Mouse (Mus musculus) kidney, embryonic 14.5 days (tissue): ENCODE measurements at regions not wholly inside any gene's neighbourhood (a gene's known extent, or its start where the extent isn't known, plus 50 kb on each side); places are given as distances from the start of the nearest gene placed in this dataset.

Experiments used
- ATAC-seq: fragments of 200-750 bp; cut with Nextera tagmentation; 2 replicates; pipeline ENCODE4 v1.8.0; 2017; ENCODE audit warnings: moderate number of reproducible peaks, mild to moderate bottlenecking, moderate TSS enrichment, moderate library complexity; ENCODE audit not compliant: low FRiP score, low TSS enrichment
- H3K27ac ChIP-seq: fragments of 300-500 bp; sonication (generic); 2 replicates; pipeline ENCODE4 v1.5.1; 2014; ENCODE audit warnings: low read depth, mild to moderate bottlenecking, low read length, moderate library complexity, mixed read lengths
- H3K27me3 ChIP-seq: fragments of 300-500 bp; sonication (generic); 2 replicates; pipeline ENCODE4 v1.6.1; 2014; ENCODE audit warnings: mild to moderate bottlenecking, low read length; ENCODE audit not compliant: control insufficient read depth, insufficient read depth
- H3K36me3 ChIP-seq: fragments of 300-500 bp; sonication (generic); 2 replicates; pipeline ENCODE4 v1.6.1; 2014; ENCODE audit warnings: low read length, mixed read lengths; ENCODE audit not compliant: control insufficient read depth, insufficient read depth
- H3K4me1 ChIP-seq: fragments of 300-500 bp; sonication (generic); 2 replicates; pipeline ENCODE4 v1.6.1; 2014; ENCODE audit warnings: low read length, mixed read lengths; ENCODE audit not compliant: control insufficient read depth, insufficient read depth
- H3K4me2 ChIP-seq: fragments of 300-500 bp; sonication (generic); replicated peaks from 2 replicates; pipeline ENCODE4 v1.6.1; 2014; ENCODE audit warnings: low read depth, mild to moderate bottlenecking, low read length
- H3K4me3 ChIP-seq: fragments of 300-500 bp; sonication (generic); 2 replicates; pipeline ENCODE4 v1.5.1; 2014; ENCODE audit warnings: mild to moderate bottlenecking, low read length
- H3K9ac ChIP-seq: fragments of 300-500 bp; sonication (generic); 2 replicates; pipeline ENCODE4 v1.6.1; 2014; ENCODE audit warnings: low read depth, mild to moderate bottlenecking, low read length, moderate library complexity
- H3K9me3 ChIP-seq: fragments of 300-500 bp; sonication (generic); 2 replicates; pipeline ENCODE4 v1.6.1; 2016; ENCODE audit warnings: low read length; ENCODE audit not compliant: control insufficient read depth
- WGBS: fragments of 180-500 bp; shearing (Covaris S2); extraction: QIAGEN DNeasy Blood & Tissue Kit; methylation state at CpG from one replicate; pipeline ENCODE4 v1.1.7; 2014; 5-methylcytosine and 5-hydroxymethylcytosine counted together

GRCm38 (mm10) chr7:113052952-113053351 is 99.2 kb downstream of the Rassf10 start:
- no peak overlapping the region for H3K27ac ChIP-seq
- no peak for ATAC-seq
- no peak overlapping the region for H3K9ac ChIP-seq
- no peak overlapping the region for H3K4me3 ChIP-seq
- H3K4me1 ChIP-seq = no peaks in the 10 kb centered on the region
- H3K27me3 ChIP-seq = no peaks in the 10 kb centered on the region
- no peak overlapping the region for H3K4me2 ChIP-seq
- no peaks in the 10 kb centered on the region for H3K36me3 ChIP-seq
- 48% methylated on average over 1 of the region's 1 CpGs for WGBS
- H3K9me3 ChIP-seq = no peaks in the 10 kb centered on the region

- H3K27ac ChIP-seq = no peak overlapping the region
- H3K36me3 ChIP-seq = no peaks in the 10 kb centered on the region
- 63% methylated on average over 2 of the region's 2 CpGs for WGBS
- no peaks in the 10 kb centered on the region for H3K27me3 ChIP-seq
- ATAC-seq = no peak
- no peak overlapping the region for H3K4me2 ChIP-seq
- H3K9me3 ChIP-seq = no peaks in the 10 kb centered on the region
- no peak overlapping the region for H3K9ac ChIP-seq
- H3K4me1 ChIP-seq = peaks cover 8% of the 10 kb centered on the region
- H3K4me3 ChIP-seq = no peak overlapping the region
Observed at GRCm38 (mm10) chr7:113056421-113056820, 102.7 kb downstream of the Rassf10 start.

GRCm38 (mm10) chr7:113059211-113059966 is 105.6 kb downstream of the Rassf10 start:
- Histone ChIP-seq H3K9me3 (no peaks in the 10 kb centered on the region), H3K4me3 (no peak overlapping the region), H3K4me1 (peaks cover 8% of the 10 kb centered on the region), H3K27ac (peak overlapping the region; percentile 69; the same call in 1 of the 2 replicates), H3K36me3 (no peaks in the 10 kb centered on the region), H3K9ac (no peak overlapping the region), H3K27me3 (no peaks in the 10 kb centered on the region), H3K4me2 (no peak overlapping the region)
- ATAC-seq = peak; percentile 46; the same call in 1 of the 2 replicates
- whole genome bisulfite sequencing = 25% methylated on average over 12 of the region's 12 CpGs

GRCm38 (mm10) chr7:113059967-113060284 is 106.2 kb downstream of the Rassf10 start:
- 43% methylated on average over 5 of the region's 5 CpGs for WGBS
- no peak overlapping the region for H3K4me3 ChIP-seq
- no peaks in the 10 kb centered on the region for H3K36me3 ChIP-seq
- ATAC-seq = no peak
- no peak overlapping the region for H3K4me2 ChIP-seq
- no peak overlapping the region for H3K9ac ChIP-seq
- no peaks in the 10 kb centered on the region for H3K9me3 ChIP-seq
- H3K27me3 ChIP-seq = no peaks in the 10 kb centered on the region
- peaks cover 8% of the 10 kb centered on the region for H3K4me1 ChIP-seq
- H3K27ac ChIP-seq = peak overlapping the region; percentile 69; the same call in 1 of the 2 replicates

- Histone ChIP-seq H3K27me3 (no peaks in the 10 kb centered on the region), H3K4me2 (no peak overlapping the region), H3K36me3 (no peaks in the 10 kb centered on the region), H3K4me3 (no peak overlapping the region), H3K9ac (no peak overlapping the region), H3K4me1 (peaks cover 8% of the 10 kb centered on the region), H3K27ac (no peak overlapping the region), H3K9me3 (no peaks in the 10 kb centered on the region)
- no peak for ATAC-seq
- 76% methylated on average over 7 of the region's 7 CpGs for WGBS
Observed at GRCm38 (mm10) chr7:113060991-113061390, 107.2 kb downstream of the Rassf10 start.

- WGBS = 76% methylated on average over 12 of the region's 12 CpGs
Observed at GRCm38 (mm10) chr7:113066536-113066935, 112.8 kb downstream of the Rassf10 start.

GRCm38 (mm10) chr7:113068296-113068695 is 114.5 kb downstream of the Rassf10 start:
- ATAC-seq = no peak
- H3K27me3 ChIP-seq = no peaks in the 10 kb centered on the region
- H3K9ac ChIP-seq = no peak overlapping the region
- H3K27ac ChIP-seq = no peak overlapping the region
- H3K4me3 ChIP-seq = no peak overlapping the region
- no peak overlapping the region for H3K4me2 ChIP-seq
- WGBS = 94% methylated on average over 6 of the region's 6 CpGs
- H3K36me3 ChIP-seq = no peaks in the 10 kb centered on the region
- H3K4me1 ChIP-seq = peaks cover 9% of the 10 kb centered on the region; the same call in 1 of the 2 replicates
- H3K9me3 ChIP-seq = no peaks in the 10 kb centered on the region

More at GRCm38 (mm10) chr7:113066536-113066935, 112.8 kb downstream of the Rassf10 start:
- H3K4me2 ChIP-seq = no peak overlapping the region
- H3K4me1 ChIP-seq = peaks cover 7% of the 10 kb centered on the region; the same call in 1 of the 2 replicates
- no peak overlapping the region for H3K4me3 ChIP-seq
- no peak for ATAC-seq
- no peaks in the 10 kb centered on the region for H3K36me3 ChIP-seq
- no peak overlapping the region for H3K27ac ChIP-seq
- no peak overlapping the region for H3K9ac ChIP-seq
- no peaks in the 10 kb centered on the region for H3K27me3 ChIP-seq
- H3K9me3 ChIP-seq = no peaks in the 10 kb centered on the region

- H3K27ac ChIP-seq = no peak overlapping the region
- peak; percentile 55; the same call in 1 of the 2 replicates for ATAC-seq
- peaks cover 9% of the 10 kb centered on the region; the same call in 1 of the 2 replicates for H3K4me1 ChIP-seq
- no peaks in the 10 kb centered on the region for H3K36me3 ChIP-seq
- H3K9ac ChIP-seq = no peak overlapping the region
- H3K4me3 ChIP-seq = no peak overlapping the region
- WGBS = 54% methylated on average over 4 of the region's 4 CpGs
- H3K4me2 ChIP-seq = no peak overlapping the region
- H3K27me3 ChIP-seq = no peaks in the 10 kb centered on the region
- no peaks in the 10 kb centered on the region for H3K9me3 ChIP-seq
Observed at GRCm38 (mm10) chr7:113069336-113069924, 115.7 kb downstream of the Rassf10 start.

GRCm38 (mm10) chr7:113071418-113071817 is 117.7 kb downstream of the Rassf10 start:
- Histone ChIP-seq H3K27me3 (no peaks in the 10 kb centered on the region), H3K9ac (no peak overlapping the region), H3K4me2 (no peak overlapping the region), H3K4me3 (no peak overlapping the region), H3K4me1 (peaks cover 9% of the 10 kb centered on the region; the same call in 1 of the 2 replicates), H3K9me3 (no peaks in the 10 kb centered on the region), H3K27ac (0 out of 2 replicates have a peak overlapping the region, but pooled peaks have one; percentile 3), H3K36me3 (no peaks in the 10 kb centered on the region)
- WGBS = 65% methylated on average over 1 of the region's 1 CpGs
- 0 out of 2 replicates have a peak, but pooled peaks have one; percentile 55 for ATAC-seq
